Mouse (Mus musculus): ENCODE measurements around the gene Olfr235.
"Not testable (repeated sequence)": the region's sequence is repeated elsewhere in the genome, so short reads cannot be mapped to it uniquely, and the experiment has no call there.

Olfr235 gene

GRCm38 (mm10) chr19:12260732-12261131, at the start of gene Olfr235:
TSS of gene Olfr235 (plus strand) at chr19:12261032.
- no peak for DNase-seq (ENCODE audit: low spot score in 2 of 2)

- DNase-seq (ENCODE audit: low spot score in 2 of 2), result not testable (repeated sequence)
These were observed 28.3 kb upstream of the Olfr235 start, which contains the start of gene Olfr1432 for GRCm38 (mm10) chr19:12232496-12232895. TSS of gene Olfr1432 (minus strand) at chr19:12232596.

- DNase-seq (ENCODE audit: low spot score in 2 of 2), result no peak
These were observed 19.3 kb upstream of the Olfr235 start, which contains the start of gene Olfr262 for GRCm38 (mm10) chr19:12241559-12241958. TSS of gene Olfr262 (minus strand) at chr19:12241659.

GRCm38 (mm10) chr19:12279554-12279953, 18.7 kb downstream of the Olfr235 start, which contains the start of gene Olfr1434:
TSS of gene Olfr1434 (plus strand) at chr19:12279854.
- DNase-seq (ENCODE audit: low spot score in 2 of 2), result no peak

GRCm38 (mm10) chr19:12292979-12293378, 32.1 kb downstream of the Olfr235 start:
- no peak for DNase-seq (ENCODE audit: low spot score in 2 of 2)

GRCm38 (mm10) chr19:12299030-12299429, 38.2 kb downstream of the Olfr235 start, which contains the start of gene Olfr1436:
TSS of gene Olfr1436 (minus strand) at chr19:12299130.
- not testable (repeated sequence) for DNase-seq (ENCODE audit: low spot score in 2 of 2)
